Mouse (Mus musculus) CD4-positive naive resting alpha-beta T cell, adult 57 days (primary cell): ENCODE results near the gene Adcy7. TPM values are rescaled to one million over a fixed set of nuclear protein-coding genes. Genes with fewer than 3 reads are reported as not detected.

Source experiments
- total RNA-seq: library from RNA; stranded (reverse); gene quantifications from one replicate; pipeline ENCODE4 v1.2.4, GENCODE M21; 2023

Gene Adcy7
- total RNA-seq: 191 TPM

GRCm38 (mm10) chr8:88272231-88273050 lies at the start of gene Adcy7:
Gene Adcy7 (plus strand): TSS chr8:88272403.

GRCm38 (mm10) chr8:88361708-88362428 lies 89.7 kb downstream of the Adcy7 start, which contains the start of gene Brd7:
Gene Brd7 (minus strand): TSS chr8:88362194.

Other genes starting within 250 kb of the Adcy7 start
- 29.0 TPM for gene Cnep1r1, start 153.6 kb upstream of the Adcy7 start, total RNA-seq
- 34.6 TPM for gene Heatr3, start 134.5 kb upstream of the Adcy7 start, total RNA-seq
- gene Tent4b, start 73.2 kb upstream of the Adcy7 start, total RNA-seq: 77.4 TPM
- 72.2 TPM for gene Brd7, start 89.8 kb downstream of the Adcy7 start, total RNA-seq
- 0.24 TPM for gene Nkd1, start 249.0 kb downstream of the Adcy7 start, total RNA-seq